Mouse (Mus musculus): ENCODE measurements around the gene Fgf6. TPM values are rescaled to one million over a fixed set of nuclear protein-coding genes. Genes with fewer than 3 reads are reported as not detected.

The Fgf6 gene
- not detected in 2 replicates for polyA plus RNA-seq (2012)

DNA sequence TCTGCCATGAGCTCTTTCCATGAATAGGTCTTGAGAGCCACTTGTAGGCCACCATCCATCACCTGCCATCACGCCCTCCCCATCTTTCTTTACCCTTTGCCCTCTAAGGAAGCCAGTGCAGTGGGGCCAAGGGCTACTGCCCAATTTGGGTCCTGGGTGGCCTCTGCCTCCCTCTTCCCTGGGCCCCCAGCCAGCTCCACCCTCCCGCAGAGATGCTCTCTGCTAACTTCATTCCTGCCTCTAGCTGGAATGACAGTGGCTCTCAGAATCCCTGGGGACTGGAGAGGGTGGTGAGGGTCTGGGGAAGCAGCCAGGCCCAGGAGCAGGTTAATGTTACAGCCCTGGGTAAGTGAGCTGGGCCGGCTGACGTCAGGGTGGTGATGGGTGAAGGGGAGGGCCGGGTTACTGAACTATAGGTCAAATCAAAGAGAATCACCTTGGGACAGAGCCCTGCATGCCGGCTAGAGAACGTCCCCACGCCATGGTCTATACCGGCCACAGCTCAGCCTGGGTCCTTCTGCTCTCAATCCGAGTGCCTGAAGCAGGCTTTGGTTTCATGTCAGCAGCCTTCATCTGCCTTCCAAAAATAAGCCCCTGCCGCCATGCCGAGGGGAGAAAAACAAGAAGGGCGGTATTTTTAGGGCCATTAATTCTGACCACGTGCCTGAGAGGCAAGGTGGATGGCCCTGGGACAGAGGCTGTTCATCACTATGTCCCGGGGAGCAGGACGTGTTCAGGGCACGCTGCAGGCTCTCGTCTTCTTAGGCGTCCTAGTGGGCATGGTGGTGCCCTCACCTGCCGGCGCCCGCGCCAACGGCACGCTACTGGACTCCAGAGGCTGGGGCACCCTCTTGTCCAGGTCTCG, at the start of gene Fgf6:
TSS of gene Fgf6 (plus strand) at position 681 of the 865 bp plus-strand sequence.
- TF ChIP-seq GATA1 (IDR thresholded peaks at IDR 0.05; ENCODE audit: low read length): no peak

DNA sequence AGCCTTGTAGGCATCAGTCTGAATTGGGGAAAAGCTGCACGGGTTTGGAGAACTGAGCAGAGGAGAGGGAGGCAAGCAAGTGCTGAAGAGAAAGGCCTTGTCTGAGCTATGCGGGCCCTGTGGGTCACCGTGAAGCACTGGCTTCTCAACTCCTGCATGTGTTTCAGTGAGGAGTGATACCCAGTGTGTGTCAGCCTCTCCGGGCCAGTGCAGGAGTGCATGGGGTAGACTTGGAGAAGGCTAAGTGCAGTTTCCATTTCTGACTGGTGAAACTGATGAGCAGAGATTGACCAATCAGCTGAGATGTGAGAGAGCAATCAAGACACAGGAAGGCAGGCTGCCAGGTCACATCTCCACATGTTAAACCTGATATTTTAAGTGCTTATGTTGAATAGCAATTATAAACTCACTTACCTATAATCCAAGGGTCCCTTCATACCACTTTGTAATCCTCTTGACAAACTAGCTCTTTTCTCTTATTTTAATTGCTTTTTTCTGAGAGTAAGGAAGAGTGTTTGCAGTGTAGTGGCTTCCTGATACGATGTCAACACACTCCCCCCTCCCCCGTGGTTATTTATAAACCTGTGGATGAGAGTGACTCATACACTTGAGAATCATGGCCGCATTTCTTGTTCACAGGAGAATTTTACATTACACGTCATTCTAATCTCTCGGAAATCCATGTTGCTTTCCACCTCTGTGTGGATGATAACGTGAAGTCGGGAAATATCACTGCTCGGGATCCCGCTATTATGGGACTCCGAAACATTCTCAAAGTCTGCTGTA, 49.0 kb upstream of the Fgf6 start:
- TF ChIP-seq GATA1 (IDR thresholded peaks at IDR 0.05; ENCODE audit: low read length): no peak

DNA sequence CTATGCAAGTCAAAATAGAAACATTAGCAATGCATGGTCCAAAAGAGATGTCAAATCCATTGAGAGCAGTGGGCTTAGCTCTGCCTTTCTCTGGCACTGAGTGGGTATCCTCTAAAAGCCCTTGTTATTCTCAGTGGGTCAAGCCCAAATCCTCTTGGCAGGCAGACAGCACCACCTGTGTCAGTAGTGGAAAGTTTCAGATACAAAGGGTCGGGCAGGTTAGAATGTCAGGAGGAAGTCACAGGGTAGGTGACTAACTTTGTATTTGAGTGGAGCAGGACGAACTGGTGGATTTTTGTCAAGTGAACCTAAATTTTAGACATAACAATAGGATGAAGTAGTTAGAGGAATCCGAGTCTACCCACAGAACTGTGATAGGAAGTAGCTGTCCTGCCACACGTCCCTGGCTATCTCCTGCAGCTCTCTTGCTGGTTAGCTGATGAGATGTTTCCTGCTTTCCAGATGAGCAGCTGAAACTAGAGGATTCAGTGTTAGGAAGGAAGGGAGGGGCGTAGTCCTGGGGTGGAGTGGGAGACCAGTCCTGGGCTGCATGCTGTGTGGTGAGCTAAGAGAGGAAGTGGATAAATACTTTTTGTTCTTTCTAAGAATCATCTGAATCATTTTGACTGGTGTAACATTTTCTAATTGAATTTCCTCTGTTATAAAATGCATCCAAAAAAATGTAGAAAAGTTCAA, 33.7 kb upstream of the Fgf6 start:
- no peak for TF ChIP-seq GATA1 (IDR thresholded peaks at IDR 0.05; ENCODE audit: low read length)

DNA sequence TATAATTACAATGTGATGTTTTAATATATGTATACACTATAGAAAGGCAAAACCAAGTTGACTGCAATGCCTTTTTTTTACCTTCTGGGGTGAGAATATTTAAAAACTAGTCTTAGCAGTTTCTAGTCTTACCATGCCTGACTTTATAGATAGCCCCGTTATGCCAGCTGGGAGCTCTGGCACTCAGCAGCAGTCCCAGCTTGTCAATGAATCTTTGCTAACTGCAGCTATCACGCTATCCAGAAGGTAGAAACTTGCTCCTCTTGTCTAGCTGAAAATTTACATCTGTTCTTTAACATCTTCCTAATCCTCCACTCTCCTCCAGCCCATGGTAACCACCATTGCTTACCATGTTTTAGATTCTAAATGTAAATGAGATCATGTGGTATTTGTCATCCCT, 21.7 kb upstream of the Fgf6 start:
- no peak for TF ChIP-seq GATA1 (IDR thresholded peaks at IDR 0.05; ENCODE audit: low read length)

DNA sequence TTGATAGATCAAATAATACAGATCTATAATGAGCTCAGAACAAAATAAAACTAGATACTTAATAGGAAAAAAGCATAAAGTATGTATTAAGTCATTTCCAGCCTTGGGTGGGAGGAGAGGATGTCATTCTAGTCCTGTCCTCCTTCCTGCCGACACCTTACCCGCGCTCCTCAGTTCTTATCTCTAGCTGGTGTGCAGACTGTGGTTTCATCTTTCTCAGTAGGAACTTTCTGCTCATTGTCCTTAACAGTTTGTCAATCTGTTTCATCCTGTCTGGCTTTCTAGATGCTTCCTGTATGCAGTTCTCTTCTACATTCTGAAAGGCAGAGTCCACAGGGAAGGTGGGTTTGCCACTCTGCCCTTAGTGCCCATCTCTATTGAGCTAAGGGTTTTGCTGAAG, 19.9 kb upstream of the Fgf6 start:
- no peak for TF ChIP-seq GATA1 (IDR thresholded peaks at IDR 0.05; ENCODE audit: low read length)

DNA sequence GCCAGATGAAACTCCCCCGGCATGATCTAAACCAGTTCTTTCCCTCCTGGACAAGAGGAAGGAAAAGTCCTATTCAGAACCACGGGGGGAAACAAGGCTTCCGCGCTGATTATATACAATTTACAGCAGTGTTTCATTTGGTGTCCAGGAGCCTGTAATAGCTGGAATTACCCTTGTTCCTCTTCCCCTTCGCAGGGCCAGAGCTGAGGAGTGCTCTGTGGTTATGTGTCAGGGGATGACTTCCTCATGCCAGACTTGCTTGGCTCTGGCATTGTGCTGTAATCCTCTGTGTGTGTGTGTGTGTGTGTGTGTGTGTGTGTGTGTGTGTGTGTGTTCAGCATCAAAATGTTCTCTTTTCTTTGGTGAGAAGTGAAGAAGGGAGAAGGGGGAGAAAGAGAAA, 19.0 kb upstream of the Fgf6 start:
- no peak for TF ChIP-seq GATA1 (IDR thresholded peaks at IDR 0.05; ENCODE audit: low read length)

DNA sequence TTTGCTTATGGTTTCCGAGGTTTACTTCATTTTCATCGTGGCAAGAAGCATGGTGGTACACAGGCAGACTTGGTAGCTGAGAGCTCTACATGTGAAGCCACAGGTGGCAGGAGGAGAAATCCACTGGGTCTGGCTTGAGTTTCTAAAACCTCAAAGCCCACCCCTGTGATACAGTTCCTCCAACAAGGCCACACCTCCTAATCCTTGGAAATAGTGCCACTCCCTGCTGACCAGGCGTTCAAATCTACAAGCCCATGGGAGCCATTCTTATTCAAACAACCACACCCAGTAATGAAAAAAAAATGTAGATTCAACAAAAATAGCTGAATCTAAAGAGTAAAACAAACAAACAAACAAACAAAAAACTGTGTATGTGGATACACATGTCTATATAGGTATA, 9.7 kb upstream of the Fgf6 start:
- TF ChIP-seq GATA1 (IDR thresholded peaks at IDR 0.05; ENCODE audit: low read length): no peak

DNA sequence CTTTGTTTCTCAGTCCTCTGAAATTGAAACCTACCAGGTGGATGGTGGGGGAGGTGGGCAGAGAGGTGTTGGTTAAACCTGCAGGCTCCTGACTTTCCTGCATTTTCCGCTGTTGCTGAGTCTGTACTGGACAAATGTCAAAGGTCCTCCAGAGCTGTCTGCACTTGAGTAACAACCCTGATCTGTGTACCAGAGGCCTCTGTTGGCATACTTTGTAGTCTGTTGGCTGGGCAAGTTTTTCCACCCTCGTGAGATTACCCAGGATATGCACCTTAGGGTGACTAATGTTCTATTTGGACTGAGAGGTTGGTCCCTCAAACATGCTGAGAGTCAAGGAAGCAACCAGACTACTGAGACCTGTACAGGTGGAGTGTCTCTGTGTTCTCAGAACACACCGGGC, 8.8 kb upstream of the Fgf6 start:
- TF ChIP-seq GATA1 (IDR thresholded peaks at IDR 0.05; ENCODE audit: low read length): no peak

DNA sequence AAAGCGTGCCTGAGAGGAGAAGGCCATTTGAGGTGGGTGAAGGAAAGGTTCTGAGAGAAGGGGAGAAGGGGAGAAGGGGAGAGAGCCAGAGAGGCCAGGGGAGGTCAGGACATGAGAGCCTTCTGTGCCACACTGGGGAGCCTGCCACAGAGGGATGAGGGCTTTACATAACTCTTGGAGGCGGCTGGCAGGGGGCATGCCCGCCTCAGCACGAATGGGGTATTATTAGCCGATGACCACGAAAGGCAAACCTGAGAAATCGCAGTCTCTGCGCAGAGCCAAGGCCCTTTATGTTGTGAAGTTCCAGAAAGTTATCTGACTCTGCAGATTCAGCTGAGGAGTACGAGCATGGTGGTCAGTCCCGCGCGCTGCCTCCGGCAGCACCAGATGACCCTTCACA, 5.4 kb upstream of the Fgf6 start:
- TF ChIP-seq GATA1 (IDR thresholded peaks at IDR 0.05; ENCODE audit: low read length): no peak

DNA sequence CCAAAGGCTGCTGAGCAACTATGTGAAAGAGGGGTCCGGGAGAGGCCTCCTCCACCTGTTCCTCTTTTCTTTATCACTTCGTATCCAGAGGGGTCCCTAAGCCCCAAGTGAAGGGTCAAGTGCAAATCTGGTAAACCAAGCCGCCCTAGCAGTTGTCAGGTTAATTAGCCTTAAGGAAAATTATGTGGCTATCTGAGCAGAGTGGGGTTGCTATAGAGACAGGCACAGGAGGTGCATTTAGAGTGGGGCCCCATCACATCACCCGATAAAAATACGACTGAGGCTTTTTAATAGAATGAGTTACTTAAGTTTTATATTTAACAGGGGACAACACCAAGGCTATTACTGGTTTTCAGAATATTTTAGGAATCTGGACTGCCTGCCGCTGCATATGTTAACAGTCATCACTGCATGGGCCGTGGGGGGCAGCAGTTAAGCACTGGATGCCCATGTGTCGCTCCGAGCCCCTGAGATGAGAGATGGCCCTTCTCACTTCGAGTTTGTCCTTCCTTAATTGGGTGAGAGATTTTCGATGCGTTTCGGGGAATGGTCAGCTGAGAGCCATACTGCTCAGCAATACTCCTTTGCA, 3.3 kb upstream of the Fgf6 start:
- no peak for TF ChIP-seq GATA1 (IDR thresholded peaks at IDR 0.05; ENCODE audit: low read length)

DNA sequence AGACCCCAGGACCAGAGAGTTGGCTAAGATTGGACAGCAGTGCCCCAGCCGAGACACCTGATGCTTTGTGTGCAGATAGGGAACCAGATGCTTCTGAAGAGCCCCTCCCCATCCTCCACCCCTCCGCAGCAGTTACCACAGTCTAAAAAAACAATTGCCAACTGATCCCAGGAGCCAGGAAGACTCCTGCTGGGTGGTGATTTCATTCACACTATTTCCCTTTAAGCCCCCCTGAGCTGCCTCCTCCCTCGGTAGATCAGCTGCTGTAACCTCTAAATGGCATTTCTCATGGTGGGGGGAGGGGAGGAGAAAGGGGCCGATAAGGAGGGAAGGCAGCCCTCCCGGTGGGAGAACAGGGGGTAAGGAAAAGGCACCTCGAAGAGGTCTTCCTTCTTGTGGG, 3.9 kb downstream of the Fgf6 start:
- TF ChIP-seq GATA1 (IDR thresholded peaks at IDR 0.05; ENCODE audit: low read length): no peak

DNA sequence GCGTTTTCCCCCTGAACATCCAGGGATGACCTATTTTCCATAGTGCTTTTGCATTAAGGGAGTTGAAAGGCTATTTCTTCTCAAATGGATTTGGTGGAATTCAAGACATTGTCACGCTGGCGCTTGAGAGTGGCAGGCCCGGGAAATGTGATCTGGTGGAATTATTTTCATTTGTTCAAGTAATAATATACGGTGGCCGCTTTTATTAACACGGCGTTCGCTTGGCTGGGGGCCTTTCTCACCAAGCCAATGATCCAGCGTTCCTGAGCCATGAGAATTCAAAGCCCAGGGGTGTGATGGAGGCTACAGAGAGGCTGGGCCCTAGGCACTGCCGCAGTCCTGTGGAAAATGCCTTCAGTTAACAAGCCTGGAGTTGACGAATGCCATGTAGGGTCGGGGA, 5.0 kb downstream of the Fgf6 start:
- no peak for TF ChIP-seq GATA1 (IDR thresholded peaks at IDR 0.05; ENCODE audit: low read length)

DNA sequence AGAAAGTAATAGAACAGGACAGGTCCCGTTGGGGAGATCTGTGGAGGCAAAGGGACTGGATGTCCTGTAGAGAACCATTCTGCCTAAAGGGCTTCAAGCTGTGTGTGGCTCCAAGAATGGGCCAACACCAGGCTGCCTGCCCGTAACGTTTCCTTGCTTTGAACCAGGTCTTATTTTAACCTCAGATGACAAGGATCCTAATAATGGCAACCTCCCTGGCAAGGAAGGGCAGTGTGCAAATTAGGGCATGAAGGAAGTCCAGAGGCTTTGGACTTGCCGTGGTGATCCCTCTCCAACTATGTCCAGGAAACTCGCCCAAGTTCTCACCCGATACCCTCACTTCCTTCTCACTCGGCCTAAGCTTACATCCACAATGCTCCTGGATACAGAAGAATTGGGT, 9.4 kb downstream of the Fgf6 start:
- TF ChIP-seq GATA1 (IDR thresholded peaks at IDR 0.05; ENCODE audit: low read length): no peak

DNA sequence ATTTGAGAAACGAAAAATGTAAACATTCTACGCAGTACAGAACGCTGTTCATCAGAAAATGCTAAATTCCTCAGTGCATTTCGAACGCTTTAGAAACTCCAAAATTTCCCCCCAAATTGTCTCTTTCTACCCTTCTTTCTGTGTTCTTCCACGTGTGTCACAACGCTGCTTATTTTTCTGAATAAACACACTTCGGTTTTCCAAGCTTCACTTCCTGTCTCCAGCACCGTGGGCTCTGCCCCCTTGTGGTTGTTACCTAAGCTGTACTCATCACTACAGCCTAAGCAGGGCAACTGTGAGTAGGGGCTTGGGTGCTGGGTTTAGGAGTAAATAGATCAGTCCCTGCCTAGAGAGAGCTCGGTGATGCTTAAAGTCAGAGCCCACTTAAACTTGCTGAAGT, 19.4 kb downstream of the Fgf6 start:
- no peak for TF ChIP-seq GATA1 (IDR thresholded peaks at IDR 0.05; ENCODE audit: low read length)

DNA sequence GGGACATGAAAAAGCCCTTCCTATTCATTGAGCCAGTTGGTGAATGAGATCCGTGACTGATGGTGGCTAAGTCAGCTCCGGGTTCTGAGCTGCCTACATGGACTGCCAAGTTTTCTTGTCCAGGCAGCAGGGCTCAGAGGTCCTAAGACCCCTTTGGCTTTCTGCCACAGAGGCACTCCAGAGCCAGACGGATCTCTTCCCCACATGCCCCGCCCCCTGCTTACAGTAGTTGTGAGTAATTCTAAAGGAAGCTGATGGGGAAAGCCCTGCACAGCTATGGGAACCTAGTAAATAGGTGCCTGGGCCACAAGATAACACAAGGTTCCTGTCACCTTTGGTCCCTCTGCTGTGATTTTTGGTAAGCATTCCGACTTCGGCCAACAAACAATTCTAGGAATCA, 29.5 kb downstream of the Fgf6 start:
- TF ChIP-seq GATA1 (IDR thresholded peaks at IDR 0.05; ENCODE audit: low read length): no peak

DNA sequence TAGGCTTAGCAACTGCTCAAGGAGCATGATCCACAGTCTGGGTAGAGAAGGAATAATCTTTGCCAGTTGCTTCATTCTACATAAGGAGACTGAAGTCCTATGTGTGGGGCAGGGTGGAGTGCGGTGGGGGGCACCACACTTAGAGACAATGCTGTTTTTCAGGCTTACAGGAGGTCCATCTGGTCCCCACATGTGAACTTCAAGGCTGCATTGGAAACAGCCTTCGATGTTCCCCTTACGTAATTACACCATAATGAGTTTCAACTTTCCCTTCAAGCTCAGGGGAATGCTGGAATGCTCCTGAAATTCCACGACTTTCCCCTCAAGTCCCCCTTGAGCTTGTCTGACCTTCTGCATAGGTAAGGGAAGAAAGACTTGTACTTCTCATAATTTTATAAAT, 35.5 kb downstream of the Fgf6 start:
- no peak for TF ChIP-seq GATA1 (IDR thresholded peaks at IDR 0.05; ENCODE audit: low read length)

Data from G1E-ER4 (cell line).